Mouse (Mus musculus) heart, embryonic 15.5 days (tissue): ENCODE measurements at regions not wholly inside any gene's neighbourhood (a gene's known extent, or its start where the extent isn't known, plus 50 kb on each side); places are given as distances from the start of the nearest gene placed in this dataset.

ENCODE experiments used
- ATAC-seq: fragments of 200-750 bp; cut with Nextera tagmentation; replicated peaks from 2 replicates; pipeline ENCODE4 v1.8.0; 2017; ENCODE audit warnings: low read depth, moderate TSS enrichment; ENCODE audit not compliant: insufficient number of reproducible peaks, insufficient read depth, low FRiP score
- H3K27ac ChIP-seq: fragments of 300-500 bp; sonication (generic); 2 replicates; pipeline ENCODE4 v1.5.1; 2015; ENCODE audit warnings: mild to moderate bottlenecking, inconsistent platforms
- H3K27me3 ChIP-seq: fragments of 300-500 bp; sonication (generic); 2 replicates; pipeline ENCODE4 v1.6.1; 2015; ENCODE audit warnings: inconsistent platforms
- H3K36me3 ChIP-seq: fragments of 300-500 bp; sonication (generic); 2 replicates; pipeline ENCODE4 v1.6.1; 2015; ENCODE audit warnings: mild to moderate bottlenecking, inconsistent platforms
- H3K4me1 ChIP-seq: fragments of 300-500 bp; sonication (generic); replicated peaks from 2 replicates; pipeline ENCODE4 v1.6.1; 2015; ENCODE audit warnings: inconsistent platforms
- H3K4me2 ChIP-seq: fragments of 300-500 bp; sonication (generic); 2 replicates; pipeline ENCODE4 v1.6.1; 2015; ENCODE audit warnings: inconsistent platforms, mild to moderate bottlenecking, moderate library complexity
- H3K4me3 ChIP-seq: fragments of 300-500 bp; sonication (generic); 2 replicates; pipeline ENCODE4 v1.5.1; 2015; ENCODE audit warnings: mild to moderate bottlenecking, inconsistent platforms
- H3K9ac ChIP-seq: fragments of 300-500 bp; sonication (generic); 2 replicates; pipeline ENCODE4 v1.6.1; 2015; ENCODE audit warnings: mild to moderate bottlenecking, inconsistent platforms
- H3K9me3 ChIP-seq: fragments of 300-500 bp; sonication (generic); replicated peaks from 2 replicates; pipeline ENCODE4 v1.6.1; 2016; ENCODE audit warnings: inconsistent platforms
- WGBS: fragments of 180-500 bp; shearing (Covaris S2); methylation state at CpG from one replicate; pipeline ENCODE4 v1.1.7; 2015; ENCODE audit warnings: mixed read lengths; 5-methylcytosine and 5-hydroxymethylcytosine counted together

GRCm38 (mm10) chr8:92129241-92130015 lies 228.0 kb upstream of the Irx5 start:
- Histone ChIP-seq H3K9ac (no peak overlapping the region), H3K36me3 (no peaks in the 10 kb centered on the region), H3K9me3 (no peaks in the 10 kb centered on the region), H3K27me3 (peaks cover 14% of the 10 kb centered on the region; the same call in 1 of the 2 replicates), H3K4me1 (peaks cover 19% of the 10 kb centered on the region), H3K4me3 (no peak overlapping the region), H3K4me2 (no peak overlapping the region), H3K27ac (no peak overlapping the region)
- no peak for ATAC-seq
- 62% methylated on average over 6 of the region's 6 CpGs for WGBS

GRCm38 (mm10) chr8:92125631-92126030 lies 231.8 kb upstream of the Irx5 start:
- Histone ChIP-seq H3K9ac (no peak overlapping the region), H3K4me3 (no peak overlapping the region), H3K9me3 (no peaks in the 10 kb centered on the region), H3K36me3 (no peaks in the 10 kb centered on the region), H3K27me3 (peaks cover 15% of the 10 kb centered on the region; the same call in 1 of the 2 replicates), H3K4me1 (peaks cover 13% of the 10 kb centered on the region), H3K27ac (no peak overlapping the region), H3K4me2 (no peak overlapping the region)
- whole genome bisulfite sequencing = 86% methylated on average over 3 of the region's 3 CpGs
- no peak for ATAC-seq

GRCm38 (mm10) chr8:92121296-92121695 lies 236.1 kb upstream of the Irx5 start:
- H3K4me1 ChIP-seq = no peaks in the 10 kb centered on the region
- no peaks in the 10 kb centered on the region for H3K9me3 ChIP-seq
- H3K27ac ChIP-seq = no peak overlapping the region
- no peaks in the 10 kb centered on the region for H3K36me3 ChIP-seq
- ATAC-seq = no peak
- H3K4me2 ChIP-seq = no peak overlapping the region
- H3K9ac ChIP-seq = no peak overlapping the region
- H3K27me3 ChIP-seq = peaks cover 15% of the 10 kb centered on the region; the same call in 1 of the 2 replicates
- WGBS = 46% methylated on average over 2 of the region's 2 CpGs
- H3K4me3 ChIP-seq = no peak overlapping the region

- Histone ChIP-seq H3K4me1 (0 out of 2 replicates have a peak, but pooled peaks cover 2% of the 10 kb centered on the region), H3K4me2 (no peak overlapping the region), H3K4me3 (no peak overlapping the region), H3K9me3 (no peaks in the 10 kb centered on the region), H3K27ac (no peak overlapping the region), H3K36me3 (no peaks in the 10 kb centered on the region), H3K9ac (no peak overlapping the region), H3K27me3 (peaks cover 13% of the 10 kb centered on the region; the same call in 1 of the 2 replicates)
- ATAC-seq = no peak
- WGBS = 90% methylated on average over 15 of the region's 15 CpGs
Observed at GRCm38 (mm10) chr8:92115479-92116267, 241.8 kb upstream of the Irx5 start.

GRCm38 (mm10) chr8:92114311-92115275 lies 242.8 kb upstream of the Irx5 start:
- WGBS = 48% methylated on average over 22 of the region's 22 CpGs
- Histone ChIP-seq H3K36me3 (no peaks in the 10 kb centered on the region), H3K9ac (no peak overlapping the region), H3K27me3 (peaks cover 13% of the 10 kb centered on the region; the same call in 1 of the 2 replicates), H3K27ac (no peak overlapping the region), H3K4me3 (no peak overlapping the region), H3K9me3 (no peaks in the 10 kb centered on the region), H3K4me2 (no peak overlapping the region), H3K4me1 (0 out of 2 replicates have a peak, but pooled peaks cover 2% of the 10 kb centered on the region)
- ATAC-seq = no peak

DNA sequence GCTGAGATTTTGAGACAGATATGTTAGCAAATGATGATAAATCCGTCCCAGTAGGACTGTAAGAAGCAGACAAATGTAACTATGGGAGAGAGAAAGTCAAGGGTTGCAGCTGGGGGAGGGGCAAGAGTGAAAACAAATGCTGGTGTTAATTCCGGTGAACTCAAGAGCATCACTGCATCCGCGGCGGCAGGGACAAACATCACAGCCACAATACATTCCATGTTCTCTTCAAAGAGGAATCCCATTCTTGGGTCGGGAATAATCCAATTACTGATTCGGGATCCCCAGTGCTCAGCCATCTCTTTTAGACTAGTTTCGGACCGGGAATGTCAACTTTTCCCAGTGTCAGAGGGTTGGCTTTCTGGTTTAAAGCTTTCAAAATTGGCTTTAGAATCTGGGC lies 243.5 kb upstream of the Irx5 start:
- Histone ChIP-seq H3K9ac (no peak overlapping the region), H3K4me2 (no peak overlapping the region), H3K4me1 (0 out of 2 replicates have a peak, but pooled peaks cover 2% of the 10 kb centered on the region), H3K36me3 (no peaks in the 10 kb centered on the region), H3K27ac (no peak overlapping the region), H3K4me3 (no peak overlapping the region), H3K27me3 (peaks cover 13% of the 10 kb centered on the region; the same call in 1 of the 2 replicates), H3K9me3 (no peaks in the 10 kb centered on the region)
- WGBS = 19% methylated on average over 9 of the region's 9 CpGs
- ATAC-seq = no peak

GRCm38 (mm10) chr8:92113386-92113785 lies 244.0 kb upstream of the Irx5 start:
- Histone ChIP-seq H3K4me3 (no peak overlapping the region), H3K36me3 (no peaks in the 10 kb centered on the region), H3K27ac (no peak overlapping the region), H3K27me3 (peaks cover 13% of the 10 kb centered on the region; the same call in 1 of the 2 replicates), H3K4me1 (0 out of 2 replicates have a peak, but pooled peaks cover 2% of the 10 kb centered on the region), H3K9ac (no peak overlapping the region), H3K4me2 (no peak overlapping the region), H3K9me3 (no peaks in the 10 kb centered on the region)
- no peak for ATAC-seq
- 72% methylated on average over 4 of the region's 4 CpGs for WGBS

DNA sequence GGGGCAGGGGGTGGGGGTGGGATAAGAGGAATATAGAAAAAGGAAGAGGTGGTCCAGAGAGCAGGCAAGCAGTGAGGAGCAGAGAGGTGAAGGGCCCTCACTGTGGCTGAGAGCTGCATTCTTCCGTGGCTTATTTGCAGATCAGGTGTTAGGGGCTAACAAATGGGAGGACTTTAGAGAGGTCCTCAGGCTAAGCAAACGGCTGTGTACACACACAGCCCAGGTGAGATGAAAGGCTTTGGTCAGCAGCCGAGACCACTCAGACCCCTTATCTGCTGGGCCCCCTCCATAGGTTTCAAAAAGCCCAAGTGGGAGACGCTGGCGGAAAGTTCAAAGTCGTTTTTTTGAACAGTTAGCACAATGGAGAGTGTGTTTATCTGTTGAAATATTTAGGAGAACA lies 252.9 kb upstream of the Irx5 start:
- ATAC-seq = no peak
- H3K4me2 ChIP-seq = no peak overlapping the region
- WGBS = 40% methylated on average over 6 of the region's 6 CpGs

GRCm38 (mm10) chr8:92102521-92102920 lies 254.9 kb upstream of the Irx5 start:
- no peaks in the 10 kb centered on the region for H3K36me3 ChIP-seq
- H3K27me3 ChIP-seq = peaks cover 4% of the 10 kb centered on the region; the same call in 1 of the 2 replicates
- H3K27ac ChIP-seq = no peak overlapping the region
- no peak for ATAC-seq
- H3K4me2 ChIP-seq = no peak overlapping the region
- H3K9me3 ChIP-seq = no peaks in the 10 kb centered on the region
- H3K4me1 ChIP-seq = no peaks in the 10 kb centered on the region
- H3K4me3 ChIP-seq = no peak overlapping the region
- WGBS = 81% methylated on average over 4 of the region's 4 CpGs
- no peak overlapping the region for H3K9ac ChIP-seq

More for the DNA sequence above, 252.9 kb upstream of the Irx5 start:
- H3K27ac ChIP-seq = no peak overlapping the region
- H3K4me1 ChIP-seq = no peaks in the 10 kb centered on the region
- no peak overlapping the region for H3K4me3 ChIP-seq
- no peaks in the 10 kb centered on the region for H3K36me3 ChIP-seq
- H3K9me3 ChIP-seq = no peaks in the 10 kb centered on the region
- no peak overlapping the region for H3K9ac ChIP-seq
- H3K27me3 ChIP-seq = peaks cover 4% of the 10 kb centered on the region; the same call in 1 of the 2 replicates

- no peak overlapping the region for H3K9ac ChIP-seq
- H3K27me3 ChIP-seq = peaks cover 9% of the 10 kb centered on the region
- H3K4me3 ChIP-seq = no peak overlapping the region
- no peak overlapping the region for H3K27ac ChIP-seq
- WGBS = 90% methylated on average over 12 of the region's 12 CpGs
- H3K4me1 ChIP-seq = no peaks in the 10 kb centered on the region
- H3K9me3 ChIP-seq = no peaks in the 10 kb centered on the region
- no peak for ATAC-seq
- no peaks in the 10 kb centered on the region for H3K36me3 ChIP-seq
- H3K4me2 ChIP-seq = no peak overlapping the region
Observed at GRCm38 (mm10) chr8:92095276-92095675, 262.1 kb upstream of the Irx5 start.
